19 mouse cellular contexts compared by ENCODE assay signal in the genomic region with DNA sequence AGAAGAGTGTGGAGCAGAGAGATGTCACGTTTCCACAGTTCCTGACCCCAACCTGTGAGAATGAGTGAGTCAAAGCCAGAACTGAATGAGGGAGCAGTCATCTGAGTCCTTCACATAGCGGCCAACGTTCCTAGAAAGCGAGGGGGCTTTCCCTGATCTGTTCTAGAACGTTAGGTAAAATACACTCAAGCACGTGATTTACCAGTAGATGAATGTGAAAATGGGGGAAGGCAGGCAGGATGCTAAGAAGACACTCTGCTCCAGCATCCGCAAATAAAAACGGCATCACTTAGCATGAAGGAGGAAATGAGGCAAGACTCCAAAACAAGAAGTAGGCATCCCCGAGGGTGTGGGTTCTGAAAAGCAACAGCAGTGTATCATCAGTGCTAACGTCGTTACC. TPM values are rescaled to one million over a fixed set of nuclear protein-coding genes. Genes with fewer than 3 reads are reported as not detected.
DNase-seq lines count a peak whose midpoint lies in the region; ATAC-seq lines count a peak whose summit lies in the region.
"Had no signal": no experiment of that assay in that cellular context is flagged by ENCODE, and none has a peak within 500 bp of the region (broad histone marks: within the 10 kb centered on the region; RNA-seq: fewer than 3 reads in every experiment).

No protein-coding gene starts in this region.

- intact Hi-C loops in left cerebral cortex, postnatal 25 days (cut with DNase I) = no loop called here

- peak; percentile 14 for DNase-seq in 416B (ENCODE audit: low read depth)
- DNase-seq in CD4-positive, CD25-positive, alpha-beta regulatory T cell, adult 2 months (ENCODE audit: low read depth, low spot score) = peak; percentile 11
- peak; percentile 43 to 62 for DNase-seq in monocyte, adult 2 months (ENCODE audit: low read depth in 1 of 2, low spot score in 2 of 2)
- DNase-seq in thymus, postnatal 4 days = no peak
- no peak for DNase-seq in thymus, postnatal 36 days
- DNase-seq in left cerebral cortex, postnatal 25 days (ENCODE audit: low spot score in 2 of 2) = no peak
- DNase-seq: adrenal gland, adult 2 months; cerebellum, adult 8-10 months; cerebellum, postnatal 36 days; heart, adult 11 months; heart, postnatal 10 days; kidney, adult 18-20 months; lung, embryonic 14.5 days; thymus, adult 2 months had no signal

- peak; percentile 71 for ATAC-seq in common myeloid progenitor, adult 5-6 weeks (replicated peaks; ENCODE audit: low read depth, poor library complexity, severe bottlenecking)
- ATAC-seq: forebrain, embryonic 13.5 days; inflammation-experienced regulatory T-cells, adult 6 months; liver, embryonic 12.5 days had no signal

RNA-seq across cellular contexts. Expression of a gene that starts 38.4 kb away (rescaled TPM):
- total RNA-seq in common myeloid progenitor, adult 5-6 weeks (2017) = 0.46 TPM in 1 of 2 replicates, not detected in the other
- total RNA-seq in left cerebral cortex, postnatal 25 days (2021) = not detected
- total RNA-seq: layer of hippocampus, postnatal 14 days had no signal

Comparison
In these comparisons a context has a peak if more than half of its experiments do, and no peak if none do; other contexts are left out.
1. DNase-seq: peak in 416B (single experiment), CD4-positive, CD25-positive, alpha-beta regulatory T cell, adult 2 months (single experiment) and monocyte, adult 2 months (2 of 2); none in thymus, postnatal 4 days (single experiment), thymus, postnatal 36 days (0 of 2) and left cerebral cortex, postnatal 25 days (0 of 2).